Mouse (Mus musculus) lung, adult 2 months (tissue): ENCODE measurements around the gene Gxylt2.

Source experiments
- CTCF ChIP-seq: fragments of 200-500 bp; IDR thresholded peaks from 2 replicates; pipeline ENCODE4 v1.5.1; 2011; ENCODE audit warnings: mild to moderate bottlenecking, low read length, control low read depth; ENCODE audit not compliant: insufficient read depth
- POLR2A ChIP-seq: fragments of 200-500 bp; IDR thresholded peaks from 2 replicates; pipeline ENCODE4 v1.6.1; 2011; ENCODE audit warnings: low read depth, mild to moderate bottlenecking, control low read depth, low read length, borderline replicate concordance; ENCODE audit errors: extremely low read depth

GRCm38 (mm10) chr6:100708248-100708647 lies 3.7 kb downstream of the Gxylt2 start:
- no peak for TF ChIP-seq CTCF
- no peak for TF ChIP-seq POLR2A
